Mouse (Mus musculus): ENCODE data around the gene Mrpl53.

DNA sequence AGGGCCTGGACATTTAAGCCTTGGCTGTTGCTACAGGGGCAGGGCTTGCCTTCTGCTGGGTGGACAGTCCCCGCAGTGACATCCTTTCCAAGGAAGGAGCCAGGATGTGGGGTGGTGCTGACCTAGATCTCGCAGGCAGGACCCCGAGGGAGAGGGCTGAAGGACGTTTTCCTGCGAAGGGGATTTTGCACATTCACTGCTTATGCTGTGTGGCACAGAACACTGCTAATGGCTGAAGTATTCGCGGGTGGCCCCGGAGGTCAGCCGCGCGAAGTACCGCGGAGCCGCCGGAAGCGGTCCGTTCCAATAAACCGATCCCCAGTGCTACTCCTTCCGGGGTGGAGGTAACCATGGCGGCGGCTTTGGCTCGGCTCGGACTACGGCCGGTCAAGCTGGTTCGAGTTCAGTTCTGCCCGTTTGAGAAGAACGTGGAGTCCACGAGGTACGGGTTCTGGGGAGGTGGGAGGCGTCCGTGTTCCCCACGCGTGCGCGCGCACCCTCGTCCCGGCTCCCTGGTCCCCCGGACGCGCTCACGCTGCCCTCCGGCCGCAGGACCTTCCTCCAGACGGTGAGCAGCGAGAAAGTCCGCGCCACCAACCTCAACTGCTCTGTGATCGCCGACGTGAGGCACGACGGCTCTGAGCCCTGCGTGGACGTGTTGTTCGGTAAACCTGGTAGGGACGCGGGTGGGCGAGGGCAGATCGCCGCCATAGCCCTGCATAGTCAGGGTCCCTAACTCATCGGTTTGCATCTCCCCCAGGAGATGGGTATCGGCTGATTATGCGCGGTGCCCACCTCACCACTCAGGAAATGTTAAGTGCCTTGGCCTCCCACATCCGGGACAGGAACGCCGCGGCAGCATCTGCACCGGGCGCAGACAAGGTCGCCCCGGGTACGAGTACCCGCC, at the start of gene Mrpl53:
- TF ChIP-seq ZNF384 (IDR thresholded peaks at IDR 0.05; ENCODE audit: low read depth, low read length) (no peak), POLR2A (IDR thresholded peaks at IDR 0.05; ENCODE audit: low read depth, low read length) (peak; percentile 87), JUND (conservative IDR thresholded peaks at IDR 0.05; ENCODE audit: low read depth, low read length) (no peak), EP300 (IDR thresholded peaks at IDR 0.05; ENCODE audit: low read length) (no peak), SIN3A (IDR thresholded peaks at IDR 0.05; ENCODE audit: low read length) (peak; percentile 73), GABPA (IDR thresholded peaks at IDR 0.05; ENCODE audit: insufficient replicate concordance, low read depth, low read length) (no peak; the same call in 1 of the 2 replicates), MAZ (IDR thresholded peaks at IDR 0.05; ENCODE audit: low read depth, low read length) (no peak), NELFE (IDR thresholded peaks at IDR 0.05; ENCODE audit: low read depth, low read length) (peak; percentile 91), UBTF (IDR thresholded peaks at IDR 0.05; ENCODE audit: low read depth, low read length) (0 out of 2 replicates have a peak, but pooled peaks have one; percentile 63), ZKSCAN1 (IDR thresholded peaks at IDR 0.05; ENCODE audit: borderline replicate concordance, low read depth, low read length) (no peak), IRF4 (IDR thresholded peaks at IDR 0.05; ENCODE audit: low read depth, low read length) (peak; percentile 45)

All from CH12.LX (cell line).